Mouse (Mus musculus): Measurements from ENCODE around the gene Tbca. TPM values are rescaled to one million over a fixed set of nuclear protein-coding genes. Genes with fewer than 3 reads are reported as not detected.

Tbca gene
- total and polyA plus RNA-seq, 3 experiments: 14.2 to 180 (median 35.0) TPM

DNA sequence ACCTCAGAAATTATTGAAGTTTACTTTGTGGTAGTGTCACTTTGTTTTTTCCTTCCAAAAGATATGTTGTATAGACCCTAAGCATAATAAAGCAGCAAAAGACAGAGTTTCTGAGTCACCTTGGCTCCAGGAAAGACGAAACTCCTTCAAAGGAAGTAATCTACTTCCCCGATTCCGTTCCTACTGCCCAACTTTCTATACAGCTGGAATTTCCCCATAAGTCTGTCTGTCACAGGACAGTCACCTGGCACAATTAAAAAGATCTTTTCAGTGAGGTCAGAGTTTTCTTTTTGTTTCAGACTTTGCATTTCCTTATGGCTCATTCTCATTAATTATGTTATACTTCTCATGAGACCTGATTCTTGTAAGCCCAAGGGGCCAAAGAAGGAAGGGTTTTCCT lies 25.1 kb downstream of the Tbca start:
- H3K27me3 ChIP-seq (ENCODE audit: insufficient read depth, low read length): no peaks in the 10 kb centered on the region
- TF ChIP-seq CTCF (IDR thresholded peaks at IDR 0.05; ENCODE audit: low read depth, low read length): no peak
- TF ChIP-seq GATA2 (IDR thresholded peaks at IDR 0.05; ENCODE audit: borderline replicate concordance, low read depth, low read length): no peak
- no peak for TF ChIP-seq GATA1 (IDR thresholded peaks at IDR 0.05; ENCODE audit: borderline replicate concordance, low read length)
- TF ChIP-seq POLR2AphosphoS5 (IDR thresholded peaks at IDR 0.05; ENCODE audit: insufficient replicate concordance, low read depth, low read length): no peak
- H3K4me3 ChIP-seq (ENCODE audit: low read depth, low read length): no peak overlapping the region
- H3K4me1 ChIP-seq (ENCODE audit: insufficient read depth, low read depth, low read length): peaks cover 10% of the 10 kb centered on the region
- H3K9me3 ChIP-seq (replicated peaks): no peaks in the 10 kb centered on the region
- ATAC-seq (ENCODE audit: extremely low read depth, insufficient number of reproducible peaks, low FRiP score, poor library complexity, severe bottlenecking): no peak
- DNase-seq (ENCODE audit: low spot score): no peak
- H3K36me3 ChIP-seq (replicated peaks): peaks cover 12% of the 10 kb centered on the region

DNA sequence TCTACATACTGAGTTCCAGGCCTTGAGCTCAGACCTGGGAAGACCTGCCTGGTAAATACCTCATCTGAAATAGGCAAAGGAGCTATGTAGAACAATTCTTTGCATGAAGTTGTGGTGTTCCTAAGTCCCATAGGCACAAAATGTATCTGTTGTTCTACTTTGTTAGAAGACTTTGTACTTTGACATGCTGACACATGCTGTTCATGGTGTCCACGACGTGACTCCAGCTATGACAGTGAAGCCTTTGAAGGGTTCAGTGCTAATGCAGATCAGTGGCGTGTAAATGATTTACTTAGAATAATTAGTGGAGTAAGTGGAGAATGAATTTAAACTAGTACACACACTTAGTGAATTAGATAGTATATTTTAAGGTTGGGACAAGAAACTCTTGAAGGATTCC lies 31.8 kb downstream of the Tbca start:
- Histone ChIP-seq H3K4me1 (ENCODE audit: insufficient read depth, low read depth, low read length) (peaks cover 17% of the 10 kb centered on the region), H3K9me3 (replicated peaks) (0 out of 2 replicates have a peak, but pooled peaks cover 2% of the 10 kb centered on the region), H3K36me3 (replicated peaks) (peaks cover 28% of the 10 kb centered on the region), H3K4me3 (ENCODE audit: low read depth, low read length) (no peak overlapping the region), H3K27me3 (ENCODE audit: insufficient read depth, low read length) (no peaks in the 10 kb centered on the region)
- TF ChIP-seq CTCF (IDR thresholded peaks at IDR 0.05; ENCODE audit: low read depth, low read length): no peak
- TF ChIP-seq TAL1 (conservative IDR thresholded peaks at IDR 0.05; ENCODE audit: low read depth, low read length): no peak
- TF ChIP-seq GATA1 (IDR thresholded peaks at IDR 0.05; ENCODE audit: borderline replicate concordance, low read length): no peak
- TF ChIP-seq POLR2AphosphoS5 (IDR thresholded peaks at IDR 0.05; ENCODE audit: insufficient replicate concordance, low read depth, low read length): no peak
- no peak for TF ChIP-seq GATA2 (IDR thresholded peaks at IDR 0.05; ENCODE audit: borderline replicate concordance, low read depth, low read length)
- DNase-seq (ENCODE audit: low spot score) (no peak), ATAC-seq (ENCODE audit: extremely low read depth, insufficient number of reproducible peaks, low FRiP score, poor library complexity, severe bottlenecking) (no peak)

GRCm38 (mm10) chr13:94820956-94821355 lies 32.2 kb downstream of the Tbca start:
- Histone ChIP-seq H3K27me3 (ENCODE audit: insufficient read depth, low read length) (no peaks in the 10 kb centered on the region), H3K4me1 (ENCODE audit: insufficient read depth, low read depth, low read length) (peaks cover 17% of the 10 kb centered on the region), H3K36me3 (replicated peaks) (peaks cover 27% of the 10 kb centered on the region), H3K4me3 (ENCODE audit: low read depth, low read length) (no peak overlapping the region), H3K9me3 (replicated peaks) (0 out of 2 replicates have a peak, but pooled peaks cover 2% of the 10 kb centered on the region)
- no peak for TF ChIP-seq TAL1 (conservative IDR thresholded peaks at IDR 0.05; ENCODE audit: low read depth, low read length)
- no peak for TF ChIP-seq GATA2 (IDR thresholded peaks at IDR 0.05; ENCODE audit: borderline replicate concordance, low read depth, low read length)
- no peak for TF ChIP-seq GATA1 (IDR thresholded peaks at IDR 0.05; ENCODE audit: borderline replicate concordance, low read length)
- TF ChIP-seq CTCF (IDR thresholded peaks at IDR 0.05; ENCODE audit: low read depth, low read length): no peak
- ATAC-seq (ENCODE audit: extremely low read depth, insufficient number of reproducible peaks, low FRiP score, poor library complexity, severe bottlenecking) (no peak), DNase-seq (ENCODE audit: low spot score) (no peak)

- ATAC-seq (ENCODE audit: extremely low read depth, insufficient number of reproducible peaks, low FRiP score, poor library complexity, severe bottlenecking) (no peak), DNase-seq (ENCODE audit: low spot score) (no peak)
- Histone ChIP-seq H3K4me1 (ENCODE audit: insufficient read depth, low read depth, low read length) (peaks cover 26% of the 10 kb centered on the region), H3K4me3 (ENCODE audit: low read depth, low read length) (no peak overlapping the region), H3K36me3 (replicated peaks) (peaks cover 48% of the 10 kb centered on the region), H3K9me3 (replicated peaks) (0 out of 2 replicates have a peak, but pooled peaks cover 2% of the 10 kb centered on the region), H3K27me3 (ENCODE audit: insufficient read depth, low read length) (no peaks in the 10 kb centered on the region)
- TF ChIP-seq CTCF (IDR thresholded peaks at IDR 0.05; ENCODE audit: low read depth, low read length) (no peak), GATA1 (IDR thresholded peaks at IDR 0.05; ENCODE audit: borderline replicate concordance, low read length) (no peak), TAL1 (conservative IDR thresholded peaks at IDR 0.05; ENCODE audit: low read depth, low read length) (no peak), GATA2 (IDR thresholded peaks at IDR 0.05; ENCODE audit: borderline replicate concordance, low read depth, low read length) (no peak), POLR2AphosphoS5 (IDR thresholded peaks at IDR 0.05; ENCODE audit: insufficient replicate concordance, low read depth, low read length) (no peak)
Observed at GRCm38 (mm10) chr13:94826389-94826788, 37.7 kb downstream of the Tbca start.

- Histone ChIP-seq H3K9me3 (replicated peaks) (0 out of 2 replicates have a peak, but pooled peaks cover 2% of the 10 kb centered on the region), H3K4me1 (ENCODE audit: insufficient read depth, low read depth, low read length) (peaks cover 23% of the 10 kb centered on the region), H3K36me3 (replicated peaks) (peaks cover 51% of the 10 kb centered on the region), H3K4me3 (ENCODE audit: low read depth, low read length) (no peak overlapping the region), H3K27me3 (ENCODE audit: insufficient read depth, low read length) (no peaks in the 10 kb centered on the region)
- ATAC-seq (ENCODE audit: extremely low read depth, insufficient number of reproducible peaks, low FRiP score, poor library complexity, severe bottlenecking) (no peak), DNase-seq (ENCODE audit: low spot score) (no peak)
- no peak for TF ChIP-seq TAL1 (conservative IDR thresholded peaks at IDR 0.05; ENCODE audit: low read depth, low read length)
- no peak for TF ChIP-seq CTCF (IDR thresholded peaks at IDR 0.05; ENCODE audit: low read depth, low read length)
- no peak for TF ChIP-seq GATA1 (IDR thresholded peaks at IDR 0.05; ENCODE audit: borderline replicate concordance, low read length)
- no peak for TF ChIP-seq POLR2AphosphoS5 (IDR thresholded peaks at IDR 0.05; ENCODE audit: insufficient replicate concordance, low read depth, low read length)
Observed at GRCm38 (mm10) chr13:94826986-94827385, 38.3 kb downstream of the Tbca start.

- Histone ChIP-seq H3K4me3 (ENCODE audit: low read depth, low read length) (no peak overlapping the region), H3K4me1 (ENCODE audit: insufficient read depth, low read depth, low read length) (peaks cover 23% of the 10 kb centered on the region), H3K36me3 (replicated peaks) (peaks cover 58% of the 10 kb centered on the region), H3K27me3 (ENCODE audit: insufficient read depth, low read length) (no peaks in the 10 kb centered on the region), H3K9me3 (replicated peaks) (0 out of 2 replicates have a peak, but pooled peaks cover 2% of the 10 kb centered on the region)
- no peak for TF ChIP-seq TAL1 (conservative IDR thresholded peaks at IDR 0.05; ENCODE audit: low read depth, low read length)
- TF ChIP-seq GATA1 (IDR thresholded peaks at IDR 0.05; ENCODE audit: borderline replicate concordance, low read length): no peak
- TF ChIP-seq GATA2 (IDR thresholded peaks at IDR 0.05; ENCODE audit: borderline replicate concordance, low read depth, low read length): no peak
- no peak for TF ChIP-seq CTCF (IDR thresholded peaks at IDR 0.05; ENCODE audit: low read depth, low read length)
- TF ChIP-seq POLR2AphosphoS5 (IDR thresholded peaks at IDR 0.05; ENCODE audit: insufficient replicate concordance, low read depth, low read length): no peak
- DNase-seq (ENCODE audit: low spot score): no peak
- ATAC-seq (ENCODE audit: extremely low read depth, insufficient number of reproducible peaks, low FRiP score, poor library complexity, severe bottlenecking): no peak
Observed at GRCm38 (mm10) chr13:94827847-94828246, 39.1 kb downstream of the Tbca start.

All from G1E (cell line).